Mouse (Mus musculus) lung, postnatal 14 days (tissue): ENCODE measurements around the gene Sat1.
"Not testable (repeated sequence)": the region's sequence is repeated elsewhere in the genome, so short reads cannot be mapped to it uniquely, and the experiment has no call there.

Experiments used
- DNase-seq: peaks from one replicate; pipeline ENCODE4 v3.0.0; 2021

Sat1 gene

GRCm38 (mm10) chrX:155216271-155216670 lies at the start of gene Sat1:
Gene Sat1, minus strand, starts transcription at chrX:155216449.
- DNase-seq = peak; percentile 91

GRCm38 (mm10) chrX:155262915-155263252 lies 46.6 kb upstream of the Sat1 start:
- DNase-seq = no peak

GRCm38 (mm10) chrX:155262235-155262914 lies 46.1 kb upstream of the Sat1 start, which contains the start of gene Acot9:
Gene Acot9, plus strand, starts transcription at chrX:155262443.
- DNase-seq = peak; percentile 88

- DNase-seq = no peak
Measured at GRCm38 (mm10) chrX:155256856-155257255, 40.6 kb upstream of the Sat1 start.

GRCm38 (mm10) chrX:155218277-155218676 lies 2.0 kb upstream of the Sat1 start:
- no peak for DNase-seq

- peak; percentile 18 for DNase-seq
Measured at GRCm38 (mm10) chrX:155215501-155216248, 574 bp downstream of the Sat1 start.

GRCm38 (mm10) chrX:155214291-155215136 lies 1.7 kb downstream of the Sat1 start:
- DNase-seq = no peak

GRCm38 (mm10) chrX:155208671-155209070 lies 7.6 kb downstream of the Sat1 start:
- DNase-seq = no peak

- DNase-seq = not testable (repeated sequence)
Measured at GRCm38 (mm10) chrX:155205436-155205835, 10.8 kb downstream of the Sat1 start.

- DNase-seq = no peak
Measured at GRCm38 (mm10) chrX:155202406-155203305, 13.6 kb downstream of the Sat1 start.

GRCm38 (mm10) chrX:155201799-155202198 lies 14.4 kb downstream of the Sat1 start:
- DNase-seq = no peak

GRCm38 (mm10) chrX:155194979-155195378 lies 21.3 kb downstream of the Sat1 start:
- DNase-seq = no peak

GRCm38 (mm10) chrX:155193732-155194443 lies 22.4 kb downstream of the Sat1 start:
- DNase-seq = no peak

GRCm38 (mm10) chrX:155191941-155192340 lies 24.3 kb downstream of the Sat1 start:
- no peak for DNase-seq

- DNase-seq = no peak
Measured at GRCm38 (mm10) chrX:155177640-155178039, 38.6 kb downstream of the Sat1 start.

GRCm38 (mm10) chrX:155177230-155177629 lies 39.0 kb downstream of the Sat1 start:
- DNase-seq = no peak

- no peak for DNase-seq
Measured at GRCm38 (mm10) chrX:155175568-155175967, 40.7 kb downstream of the Sat1 start.

GRCm38 (mm10) chrX:155172310-155172709 lies 43.9 kb downstream of the Sat1 start:
- no peak for DNase-seq

- no peak for DNase-seq
Measured at GRCm38 (mm10) chrX:155171754-155172153, 44.5 kb downstream of the Sat1 start.

- DNase-seq = no peak
Measured at GRCm38 (mm10) chrX:155169886-155170285, 46.4 kb downstream of the Sat1 start.

GRCm38 (mm10) chrX:155167667-155168066 lies 48.6 kb downstream of the Sat1 start:
- no peak for DNase-seq

- no peak for DNase-seq
Measured at GRCm38 (mm10) chrX:155166313-155166712, 49.9 kb downstream of the Sat1 start.
